Mouse (Mus musculus) heart, embryonic 12.5 days (tissue): ENCODE results near the gene Hells. TPM values are rescaled to one million over a fixed set of nuclear protein-coding genes. Genes with fewer than 3 reads are reported as not detected.

Experiments used
- ATAC-seq: fragments of 200-750 bp; cut with Nextera tagmentation; 2 replicates; pipeline ENCODE4 v1.8.0; 2017; ENCODE audit warnings: moderate TSS enrichment, moderate library complexity; ENCODE audit not compliant: insufficient number of reproducible peaks, low FRiP score
- H3K27ac ChIP-seq: fragments of 300-500 bp; sonication (generic); 2 replicates; pipeline ENCODE4 v1.5.1; 2016; ENCODE audit warnings: mild to moderate bottlenecking, moderate library complexity; ENCODE audit not compliant: poor library complexity, severe bottlenecking
- H3K27me3 ChIP-seq: fragments of 300-500 bp; sonication (generic); replicated peaks from 2 replicates; pipeline ENCODE4 v1.6.1; 2016; ENCODE audit warnings: mild to moderate bottlenecking, moderate library complexity
- H3K36me3 ChIP-seq: fragments of 300-500 bp; sonication (generic); 2 replicates; pipeline ENCODE4 v1.6.1; 2016; ENCODE audit warnings: mild to moderate bottlenecking, moderate library complexity
- H3K4me1 ChIP-seq: fragments of 300-500 bp; sonication (generic); replicated peaks from 2 replicates; pipeline ENCODE4 v1.6.1; 2016; ENCODE audit warnings: mild to moderate bottlenecking
- H3K4me2 ChIP-seq: fragments of 300-500 bp; sonication (generic); 2 replicates; pipeline ENCODE4 v1.6.1; 2016; ENCODE audit warnings: mild to moderate bottlenecking, moderate library complexity
- H3K4me3 ChIP-seq: fragments of 300-500 bp; sonication (generic); 2 replicates; pipeline ENCODE4 v1.5.1; 2016; ENCODE audit warnings: mild to moderate bottlenecking
- H3K9ac ChIP-seq: fragments of 300-500 bp; sonication (generic); 2 replicates; pipeline ENCODE4 v1.6.1; 2016; ENCODE audit warnings: mild to moderate bottlenecking, moderate library complexity
- H3K9me3 ChIP-seq: fragments of 300-500 bp; sonication (generic); replicated peaks from 2 replicates; pipeline ENCODE4 v1.6.1; 2016; ENCODE audit warnings: mild to moderate bottlenecking, moderate library complexity
- WGBS: fragments of 180-500 bp; shearing (Covaris S2); methylation state at CpG from one replicate; pipeline ENCODE4 v1.1.7; 2016; 5-methylcytosine and 5-hydroxymethylcytosine counted together
- polyA plus RNA-seq: library from polyadenylated mRNA; unstranded; fragments of >200 nt; fragmentation: Nextera tagmentation; extraction: Ambion mirVana; gene quantifications from 2 replicates; pipeline ENCODE4 v1.2.1, GENCODE M21; 2016

The Hells gene
- polyA plus RNA-seq, result 35.8 and 37.0 TPM in 2 replicates

- ATAC-seq, result peak; percentile 83
- Histone ChIP-seq H3K9ac (peak within 1 kb of the TSS; percentile 86), H3K27me3 (no peaks in the 10 kb centered on the region), H3K27ac (peak within 1 kb of the TSS; percentile 41), H3K4me2 (peak within 1 kb of the TSS; percentile 77), H3K36me3 (peaks cover 13% of the 10 kb centered on the region), H3K4me1 (peaks cover 7% of the 10 kb centered on the region), H3K4me3 (peak within 1 kb of the TSS; percentile 71), H3K9me3 (no peaks in the 10 kb centered on the region)
- under 1% methylated on average over 66 of the region's 76 CpGs for WGBS
Observed at GRCm38 (mm10) chr19:38930788-38931565, at the start of gene Hells. Gene Hells (plus strand): TSS chr19:38930915.

- Histone ChIP-seq H3K9ac (no peak overlapping the region), H3K27me3 (no peaks in the 10 kb centered on the region), H3K4me2 (no peak overlapping the region), H3K4me1 (no peaks in the 10 kb centered on the region), H3K27ac (no peak overlapping the region), H3K36me3 (peaks cover 6% of the 10 kb centered on the region; the same call in 1 of the 2 replicates), H3K4me3 (no peak overlapping the region), H3K9me3 (no peaks in the 10 kb centered on the region)
- ATAC-seq, result no peak
- WGBS, result 72% methylated on average over 12 of the region's 12 CpGs
Observed at GRCm38 (mm10) chr19:38901146-38902135, 29.3 kb upstream of the Hells start.

GRCm38 (mm10) chr19:38902501-38902900, 28.2 kb upstream of the Hells start:
- Histone ChIP-seq H3K9ac (no peak overlapping the region), H3K36me3 (peaks cover 6% of the 10 kb centered on the region; the same call in 1 of the 2 replicates), H3K4me1 (no peaks in the 10 kb centered on the region), H3K4me3 (no peak overlapping the region), H3K27ac (no peak overlapping the region), H3K4me2 (no peak overlapping the region), H3K27me3 (no peaks in the 10 kb centered on the region), H3K9me3 (no peaks in the 10 kb centered on the region)
- ATAC-seq, result no peak
- 70% methylated on average over 5 of the region's 5 CpGs for WGBS

GRCm38 (mm10) chr19:38913786-38914185, 16.9 kb upstream of the Hells start:
- H3K4me2 ChIP-seq, result no peak overlapping the region
- no peaks in the 10 kb centered on the region for H3K9me3 ChIP-seq
- H3K9ac ChIP-seq, result no peak overlapping the region
- no peak for ATAC-seq
- H3K4me3 ChIP-seq, result no peak overlapping the region
- H3K36me3 ChIP-seq, result peaks cover 17% of the 10 kb centered on the region
- WGBS, result 92% methylated on average over 9 of the region's 9 CpGs
- no peaks in the 10 kb centered on the region for H3K4me1 ChIP-seq
- no peak overlapping the region for H3K27ac ChIP-seq
- H3K27me3 ChIP-seq, result no peaks in the 10 kb centered on the region

DNA sequence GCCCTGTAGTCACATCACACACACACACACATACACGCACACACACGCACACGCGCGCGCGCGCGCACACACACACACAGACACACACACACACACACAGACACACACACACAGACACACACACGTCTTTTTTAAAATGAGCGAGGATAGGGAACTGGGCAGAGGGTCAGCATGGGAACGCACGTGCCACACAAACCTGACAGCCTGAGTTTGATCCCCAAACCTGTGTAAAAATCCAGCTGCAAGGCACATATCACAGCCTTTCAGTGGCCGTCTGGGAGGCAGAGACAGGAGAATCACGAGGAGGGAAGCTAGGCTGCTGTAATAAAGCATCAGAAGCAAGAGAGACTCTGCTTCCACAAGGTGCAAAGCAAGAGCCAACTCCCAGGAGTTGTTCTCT, 15.8 kb upstream of the Hells start:
- no peak overlapping the region for H3K9ac ChIP-seq
- H3K27me3 ChIP-seq, result no peaks in the 10 kb centered on the region
- no peaks in the 10 kb centered on the region for H3K4me1 ChIP-seq
- H3K36me3 ChIP-seq, result peaks cover 21% of the 10 kb centered on the region
- no peaks in the 10 kb centered on the region for H3K9me3 ChIP-seq
- H3K27ac ChIP-seq, result no peak overlapping the region
- WGBS, result 90% methylated on average over 15 of the region's 15 CpGs
- ATAC-seq, result no peak
- H3K4me2 ChIP-seq, result no peak overlapping the region
- H3K4me3 ChIP-seq, result no peak overlapping the region

GRCm38 (mm10) chr19:38915677-38916076, 15.0 kb upstream of the Hells start:
- Histone ChIP-seq H3K9ac (no peak overlapping the region), H3K4me2 (no peak overlapping the region), H3K9me3 (no peaks in the 10 kb centered on the region), H3K27me3 (no peaks in the 10 kb centered on the region), H3K27ac (no peak overlapping the region), H3K4me1 (no peaks in the 10 kb centered on the region), H3K4me3 (no peak overlapping the region), H3K36me3 (peaks cover 26% of the 10 kb centered on the region)
- WGBS, result 42% methylated on average over 3 of the region's 3 CpGs
- no peak for ATAC-seq

- no peaks in the 10 kb centered on the region for H3K27me3 ChIP-seq
- H3K4me3 ChIP-seq, result no peak overlapping the region
- 92% methylated on average over 11 of the region's 11 CpGs for WGBS
- no peak overlapping the region for H3K4me2 ChIP-seq
- H3K9ac ChIP-seq, result no peak overlapping the region
- ATAC-seq, result no peak
- H3K4me1 ChIP-seq, result peaks cover 7% of the 10 kb centered on the region
- H3K9me3 ChIP-seq, result no peaks in the 10 kb centered on the region
- no peaks in the 10 kb centered on the region for H3K36me3 ChIP-seq
- H3K27ac ChIP-seq, result no peak overlapping the region
Observed at GRCm38 (mm10) chr19:38928481-38929158, 2.1 kb upstream of the Hells start.

GRCm38 (mm10) chr19:38929471-38930251, 1.1 kb upstream of the Hells start:
- H3K9ac ChIP-seq, result peak overlapping the region; percentile 86; the same call in 1 of the 2 replicates
- peak overlapping the region; percentile 77 for H3K4me2 ChIP-seq
- H3K27me3 ChIP-seq, result no peaks in the 10 kb centered on the region
- WGBS, result 65% methylated on average over 13 of the region's 13 CpGs
- no peak for ATAC-seq
- H3K4me1 ChIP-seq, result peaks cover 7% of the 10 kb centered on the region
- H3K9me3 ChIP-seq, result no peaks in the 10 kb centered on the region
- H3K27ac ChIP-seq, result no peak overlapping the region
- peak overlapping the region; percentile 71 for H3K4me3 ChIP-seq
- H3K36me3 ChIP-seq, result peaks cover 9% of the 10 kb centered on the region

DNA sequence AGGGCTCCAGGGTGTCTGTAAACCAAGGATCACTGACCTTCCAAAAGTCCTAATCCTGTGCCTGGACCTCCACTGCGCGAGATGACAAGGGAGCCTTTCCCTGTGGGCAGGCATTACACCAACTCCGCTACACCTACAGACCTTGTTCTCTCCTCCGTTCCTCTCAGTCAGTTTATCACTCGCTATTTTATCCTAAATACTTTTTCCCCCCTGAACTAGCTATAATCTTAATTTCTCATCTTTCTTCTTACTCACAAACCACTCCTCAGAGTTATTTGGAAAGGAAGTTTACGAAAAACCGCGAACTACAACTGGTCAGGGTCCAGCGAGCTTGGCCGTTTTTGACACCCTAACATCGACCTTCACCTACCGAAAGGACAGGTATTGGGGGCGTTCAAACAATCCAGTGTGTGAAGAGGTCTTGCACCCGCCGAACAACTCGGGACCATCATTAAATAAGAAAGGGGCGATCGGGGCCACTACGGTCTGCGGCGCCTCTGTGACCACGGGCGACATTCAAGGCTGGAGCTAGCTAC, 395 bp upstream of the Hells start:
- WGBS, result under 1% methylated on average over 23 of the region's 23 CpGs
- peak; percentile 62; the same call in 1 of the 2 replicates for ATAC-seq
- H3K4me2 ChIP-seq, result peak overlapping the region; percentile 77
- H3K9me3 ChIP-seq, result no peaks in the 10 kb centered on the region
- H3K36me3 ChIP-seq, result peaks cover 9% of the 10 kb centered on the region
- peak overlapping the region; percentile 71 for H3K4me3 ChIP-seq
- no peaks in the 10 kb centered on the region for H3K27me3 ChIP-seq
- peak overlapping the region; percentile 86 for H3K9ac ChIP-seq
- H3K27ac ChIP-seq, result no peak overlapping the region; the same call in 1 of the 2 replicates
- peaks cover 7% of the 10 kb centered on the region for H3K4me1 ChIP-seq

GRCm38 (mm10) chr19:38931566-38931890, 813 bp downstream of the Hells start:
- Histone ChIP-seq H3K4me3 (peak overlapping the region; percentile 71), H3K9me3 (no peaks in the 10 kb centered on the region), H3K9ac (peak overlapping the region; percentile 86), H3K36me3 (peaks cover 15% of the 10 kb centered on the region), H3K27ac (0 out of 2 replicates have a peak overlapping the region, but pooled peaks have one; percentile 41), H3K27me3 (no peaks in the 10 kb centered on the region), H3K4me1 (peaks cover 7% of the 10 kb centered on the region), H3K4me2 (peak overlapping the region; percentile 77)
- whole genome bisulfite sequencing, result under 1% methylated on average over 6 of the region's 6 CpGs
- no peak for ATAC-seq
